Mouse (Mus musculus): Measurements from ENCODE around the gene Sap30bp. TPM values are rescaled to one million over a fixed set of nuclear protein-coding genes. Genes with fewer than 3 reads are reported as not detected.

Sap30bp gene
- polyA plus RNA-seq, 1 experiment = 51.1 TPM

DNA sequence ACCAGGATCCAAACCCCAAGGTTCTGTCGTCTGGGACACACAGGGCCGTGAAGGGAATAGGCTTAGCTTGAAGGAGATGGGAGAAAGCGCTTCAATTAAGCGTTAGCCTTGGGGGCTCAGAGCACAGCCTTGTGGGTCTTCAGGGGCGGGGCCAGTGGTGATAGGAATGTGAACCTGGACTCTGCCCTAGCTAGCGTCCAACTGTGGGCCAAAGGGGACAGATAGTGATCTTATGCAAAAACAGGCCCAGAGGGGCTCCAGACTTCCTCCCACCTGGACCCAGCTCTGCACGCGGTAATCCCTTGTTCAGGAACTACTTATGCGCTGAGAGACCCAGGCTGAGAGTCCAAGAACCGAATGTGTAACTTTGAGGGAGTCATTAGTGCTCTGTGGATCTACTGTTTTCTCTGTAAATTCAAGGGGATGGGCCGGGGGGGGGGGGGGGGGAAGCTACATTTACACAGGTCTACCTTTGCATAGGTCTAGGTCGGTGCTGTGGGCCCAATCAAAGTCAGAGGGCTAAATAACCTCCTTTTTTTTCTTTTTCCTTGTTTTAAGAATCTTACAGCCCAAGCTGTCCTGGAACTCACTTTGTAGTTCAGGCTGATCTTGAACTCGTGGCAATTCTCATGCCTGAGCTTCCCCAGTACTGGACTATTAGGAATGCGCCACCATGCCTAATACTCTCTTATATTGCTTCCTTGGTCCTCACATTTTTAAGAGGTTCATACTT is 78.6 kb downstream of the Sap30bp start:
- H3K4me3 ChIP-seq (ENCODE audit: low read depth, low read length) = peak overlapping the region; percentile 79

DNA sequence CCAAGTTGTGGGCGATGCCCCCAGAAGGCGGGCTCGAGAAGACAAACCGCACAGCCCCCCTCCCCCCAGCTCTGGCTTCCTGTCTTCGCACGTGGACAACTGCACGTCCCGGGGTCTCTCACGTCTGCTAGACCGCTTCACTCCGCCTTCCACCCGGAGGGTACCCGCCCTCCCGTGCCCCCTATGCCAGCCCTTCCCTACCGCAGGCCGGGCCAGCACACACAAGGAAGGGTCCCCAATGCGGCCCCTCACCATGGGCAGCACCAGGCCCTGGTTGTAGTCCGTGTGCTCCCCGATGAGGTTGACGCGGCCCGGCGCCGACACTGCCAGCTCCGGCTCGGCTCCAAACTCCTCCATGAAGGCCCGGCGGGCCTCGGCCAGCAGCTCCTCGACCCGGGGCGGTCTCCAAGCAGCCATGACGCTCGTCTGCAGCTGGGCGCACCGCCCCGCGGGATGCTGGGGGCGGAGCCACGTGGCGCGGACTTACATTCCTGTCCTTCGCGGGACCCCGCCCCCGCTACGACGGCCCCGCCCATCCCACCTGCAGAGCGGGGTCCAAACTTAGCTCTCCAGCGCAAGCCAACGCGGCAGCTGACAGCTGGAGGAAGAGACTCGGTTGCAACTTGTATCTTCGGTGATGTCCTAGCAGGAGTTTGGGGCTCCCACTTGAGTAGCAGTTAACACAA is 79.3 kb downstream of the Sap30bp start, which contains the start of gene Galk1:
Gene Galk1, minus strand, starts transcription at position 458 of the 686 bp plus-strand sequence.
- TF ChIP-seq EP300 (IDR thresholded peaks at IDR 0.05; ENCODE audit: insufficient read depth, low read depth, low read length) = no peak
- TF ChIP-seq CTCF (IDR thresholded peaks at IDR 0.05; ENCODE audit: low read depth, low read length) = no peak
- no peak for TF ChIP-seq POLR2A (IDR thresholded peaks at IDR 0.05; ENCODE audit: insufficient read depth, low read length)

More for the DNA sequence above, 78.6 kb downstream of the Sap30bp start:
- H3K9me3 ChIP-seq (replicated peaks; ENCODE audit: control insufficient read depth, insufficient read depth, low read length, poor library complexity, severe bottlenecking) = no peaks in the 10 kb centered on the region
- H3K36me3 ChIP-seq (ENCODE audit: control insufficient read depth, insufficient read depth, low read length, poor library complexity, severe bottlenecking) = peaks cover 25% of the 10 kb centered on the region
- TF ChIP-seq CTCF (IDR thresholded peaks at IDR 0.05; ENCODE audit: low read depth, low read length) (no peak), POLR2A (IDR thresholded peaks at IDR 0.05; ENCODE audit: insufficient read depth, low read length) (no peak), EP300 (IDR thresholded peaks at IDR 0.05; ENCODE audit: insufficient read depth, low read depth, low read length) (no peak)
- peak overlapping the region; percentile 77 for H3K9ac ChIP-seq (ENCODE audit: low read depth, poor library complexity, severe bottlenecking)
- H3K27ac ChIP-seq (ENCODE audit: insufficient read depth, low read length) = no peak overlapping the region
- H3K4me1 ChIP-seq (ENCODE audit: control insufficient read depth, insufficient read depth, low read length) = no peaks in the 10 kb centered on the region
- H3K27me3 ChIP-seq (ENCODE audit: control insufficient read depth, insufficient read depth, low read length, poor library complexity, severe bottlenecking) = no peaks in the 10 kb centered on the region

DNA sequence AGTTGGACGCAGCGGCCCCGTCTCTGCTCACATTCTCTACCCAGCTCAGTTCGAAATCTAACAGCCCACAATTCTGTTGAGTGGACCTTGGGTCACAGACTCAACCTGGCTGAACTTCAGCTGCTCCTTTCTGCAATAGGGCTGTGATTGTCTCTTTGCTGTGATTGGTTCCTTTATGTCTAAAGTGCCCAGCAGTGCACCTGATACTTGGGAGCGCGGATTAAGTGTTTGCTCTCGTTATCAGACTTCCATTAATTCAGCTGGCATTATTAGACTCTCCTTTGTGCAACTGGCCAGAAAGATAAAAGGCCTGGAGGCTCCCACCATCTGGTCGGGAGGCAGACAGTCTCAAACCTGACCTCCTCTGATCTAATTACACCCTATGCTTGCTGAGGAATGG is 81.7 kb downstream of the Sap30bp start:
- no peaks in the 10 kb centered on the region for H3K4me1 ChIP-seq (ENCODE audit: control insufficient read depth, insufficient read depth, low read length)
- TF ChIP-seq EP300 (IDR thresholded peaks at IDR 0.05; ENCODE audit: insufficient read depth, low read depth, low read length) (no peak), CTCF (IDR thresholded peaks at IDR 0.05; ENCODE audit: low read depth, low read length) (no peak), POLR2A (IDR thresholded peaks at IDR 0.05; ENCODE audit: insufficient read depth, low read length) (no peak)
- H3K36me3 ChIP-seq (ENCODE audit: control insufficient read depth, insufficient read depth, low read length, poor library complexity, severe bottlenecking) = peaks cover 8% of the 10 kb centered on the region
- H3K27me3 ChIP-seq (ENCODE audit: control insufficient read depth, insufficient read depth, low read length, poor library complexity, severe bottlenecking) = no peaks in the 10 kb centered on the region
- H3K4me3 ChIP-seq (ENCODE audit: low read depth, low read length) = no peak overlapping the region
- no peak overlapping the region for H3K9ac ChIP-seq (ENCODE audit: low read depth, poor library complexity, severe bottlenecking)
- no peaks in the 10 kb centered on the region for H3K9me3 ChIP-seq (replicated peaks; ENCODE audit: control insufficient read depth, insufficient read depth, low read length, poor library complexity, severe bottlenecking)
- H3K27ac ChIP-seq (ENCODE audit: insufficient read depth, low read length) = no peak overlapping the region

More for the DNA sequence above, 79.3 kb downstream of the Sap30bp start, which contains the start of gene Galk1:
- no peaks in the 10 kb centered on the region for H3K9me3 ChIP-seq (replicated peaks; ENCODE audit: control insufficient read depth, insufficient read depth, low read length, poor library complexity, severe bottlenecking)
- H3K4me3 ChIP-seq (ENCODE audit: low read depth, low read length) = peak within 1 kb of the TSS; percentile 79
- peak within 1 kb of the TSS; percentile 77 for H3K9ac ChIP-seq (ENCODE audit: low read depth, poor library complexity, severe bottlenecking)
- H3K27ac ChIP-seq (ENCODE audit: insufficient read depth, low read length) = no peak within 1 kb of the TSS
- H3K27me3 ChIP-seq (ENCODE audit: control insufficient read depth, insufficient read depth, low read length, poor library complexity, severe bottlenecking) = no peaks in the 10 kb centered on the region
- peaks cover 21% of the 10 kb centered on the region for H3K36me3 ChIP-seq (ENCODE audit: control insufficient read depth, insufficient read depth, low read length, poor library complexity, severe bottlenecking)
- no peaks in the 10 kb centered on the region for H3K4me1 ChIP-seq (ENCODE audit: control insufficient read depth, insufficient read depth, low read length)

Other genes starting within 250 kb of the Sap30bp start
- 75.0 and 75.9 TPM in 2 replicates for gene Grb2, start 224.7 kb upstream of the Sap30bp start, polyA plus RNA-seq (2011; ENCODE audit: insufficient read depth, insufficient read length, low read depth, missing spikeins)
- 29.2 and 32.6 TPM in 2 replicates for gene Tmem94, start 167.8 kb upstream of the Sap30bp start, polyA plus RNA-seq (2011; ENCODE audit: insufficient read depth, insufficient read length, low read depth, missing spikeins)
- 10.5 and 12.1 TPM in 2 replicates for gene Caskin2, start 119.6 kb upstream of the Sap30bp start, polyA plus RNA-seq (2011; ENCODE audit: insufficient read depth, insufficient read length, low read depth, missing spikeins)
- gene Tsen54, start 118.6 kb upstream of the Sap30bp start, polyA plus RNA-seq (2011; ENCODE audit: insufficient read depth, insufficient read length, low read depth, missing spikeins) = 26.9 and 30.2 TPM in 2 replicates
- 92.1 and 99.1 TPM in 2 replicates for gene Llgl2, start 109.2 kb upstream of the Sap30bp start, polyA plus RNA-seq (2011; ENCODE audit: insufficient read depth, insufficient read length, low read depth, missing spikeins)
- gene Myo15b, start 74.9 kb upstream of the Sap30bp start, polyA plus RNA-seq (2011; ENCODE audit: insufficient read depth, insufficient read length, low read depth, missing spikeins) = 1.6 and 4.2 TPM in 2 replicates
- gene Smim5, start 33.3 kb upstream of the Sap30bp start, polyA plus RNA-seq (2011; ENCODE audit: insufficient read depth, insufficient read length, low read depth, missing spikeins) = not detected in 2 replicates
- gene Smim6, start 21.3 kb upstream of the Sap30bp start, polyA plus RNA-seq (2011; ENCODE audit: insufficient read depth, insufficient read length, low read depth, missing spikeins) = not detected in 2 replicates
- 20.0 and 22.6 TPM in 2 replicates for gene Recql5, start 195 bp downstream of the Sap30bp start, polyA plus RNA-seq (2011; ENCODE audit: insufficient read depth, insufficient read length, low read depth, missing spikeins)
- 9.3 and 11.8 TPM in 2 replicates for gene Itgb4, start 41.4 kb downstream of the Sap30bp start, polyA plus RNA-seq (2011; ENCODE audit: insufficient read depth, insufficient read length, low read depth, missing spikeins)
- 96.4 and 107 TPM in 2 replicates for gene Galk1, start 79.4 kb downstream of the Sap30bp start, polyA plus RNA-seq (2011; ENCODE audit: insufficient read depth, insufficient read length, low read depth, missing spikeins)
- 437 and 457 TPM in 2 replicates for gene H3f3b, start 94.7 kb downstream of the Sap30bp start, polyA plus RNA-seq (2011; ENCODE audit: insufficient read depth, insufficient read length, low read depth, missing spikeins)
- 33.9 and 35.8 TPM in 2 replicates for gene Unk, start 97.0 kb downstream of the Sap30bp start, polyA plus RNA-seq (2011; ENCODE audit: insufficient read depth, insufficient read length, low read depth, missing spikeins)
- 4.7 and 5.7 TPM in 2 replicates for gene Unc13d, start 144.7 kb downstream of the Sap30bp start, polyA plus RNA-seq (2011; ENCODE audit: insufficient read depth, insufficient read length, low read depth, missing spikeins)
- gene Wbp2, start 153.7 kb downstream of the Sap30bp start, polyA plus RNA-seq (2011; ENCODE audit: insufficient read depth, insufficient read length, low read depth, missing spikeins) = 179 and 198 TPM in 2 replicates
- gene Trim47, start 193.9 kb downstream of the Sap30bp start, polyA plus RNA-seq (2011; ENCODE audit: insufficient read depth, insufficient read length, low read depth, missing spikeins) = 3.9 and 7.1 TPM in 2 replicates
- 0.78 and 1.2 TPM in 2 replicates for gene Trim65, start 197.8 kb downstream of the Sap30bp start, polyA plus RNA-seq (2011; ENCODE audit: insufficient read depth, insufficient read length, low read depth, missing spikeins)
- 69.3 and 71.6 TPM in 2 replicates for gene Mrpl38, start 205.6 kb downstream of the Sap30bp start, polyA plus RNA-seq (2011; ENCODE audit: insufficient read depth, insufficient read length, low read depth, missing spikeins)
- 26.2 and 29.5 TPM in 2 replicates for gene Fbf1, start 234.9 kb downstream of the Sap30bp start, polyA plus RNA-seq (2011; ENCODE audit: insufficient read depth, insufficient read length, low read depth, missing spikeins)